Mouse (Mus musculus) midbrain, embryonic 16.5 days (tissue): ENCODE measurements at regions not wholly inside any gene's neighbourhood (a gene's known extent, or its start where the extent isn't known, plus 50 kb on each side); places are given as distances from the start of the nearest gene placed in this dataset.
"Not testable (repeated sequence)": the region's sequence is repeated elsewhere in the genome, so short reads cannot be mapped to it uniquely, and the experiment has no call there.

Experiments used
- ATAC-seq: fragments of 200-750 bp; cut with Nextera tagmentation; 2 replicates; pipeline ENCODE4 v1.8.0; 2017; ENCODE audit warnings: moderate TSS enrichment
- H3K27ac ChIP-seq: fragments of 300-500 bp; sonication (generic); 2 replicates; pipeline ENCODE4 v1.5.1; 2014; ENCODE audit warnings: mild to moderate bottlenecking, low read length, mixed read lengths
- H3K27me3 ChIP-seq: fragments of 300-500 bp; sonication (generic); 2 replicates; pipeline ENCODE4 v1.6.1; 2014; ENCODE audit warnings: low read depth, low read length, mixed read lengths; ENCODE audit not compliant: control insufficient read depth, insufficient read depth
- H3K36me3 ChIP-seq: fragments of 300-500 bp; sonication (generic); 2 replicates; pipeline ENCODE4 v1.6.1; 2014; ENCODE audit warnings: mild to moderate bottlenecking, low read length, moderate library complexity, mixed read lengths; ENCODE audit not compliant: control insufficient read depth, insufficient read depth
- H3K4me1 ChIP-seq: fragments of 300-500 bp; sonication (generic); 2 replicates; pipeline ENCODE4 v1.6.1; 2014; ENCODE audit warnings: mild to moderate bottlenecking, low read length, mixed read lengths; ENCODE audit not compliant: control insufficient read depth, insufficient read depth
- H3K4me2 ChIP-seq: fragments of 300-500 bp; sonication (generic); 2 replicates; pipeline ENCODE4 v1.6.1; 2014; ENCODE audit warnings: mild to moderate bottlenecking, low read length, mixed read lengths
- H3K4me3 ChIP-seq: fragments of 300-500 bp; sonication (generic); 2 replicates; pipeline ENCODE4 v1.5.1; 2014; ENCODE audit warnings: low read depth, mild to moderate bottlenecking, low read length, moderate library complexity, mixed read lengths
- H3K9ac ChIP-seq: fragments of 300-500 bp; sonication (generic); 2 replicates; pipeline ENCODE4 v1.6.1; 2014; ENCODE audit warnings: low read depth, low read length, mixed read lengths
- H3K9me3 ChIP-seq: fragments of 300-500 bp; sonication (generic); replicated peaks from 2 replicates; pipeline ENCODE4 v1.6.1; 2014; ENCODE audit warnings: mild to moderate bottlenecking, low read length, mixed read lengths; ENCODE audit not compliant: control insufficient read depth, poor library complexity, severe bottlenecking
- WGBS: fragments of 180-500 bp; shearing (Covaris S2); extraction: QIAGEN DNeasy Blood & Tissue Kit; methylation state at CpG from one replicate; pipeline ENCODE4 v1.1.7; 2014; 5-methylcytosine and 5-hydroxymethylcytosine counted together

DNA sequence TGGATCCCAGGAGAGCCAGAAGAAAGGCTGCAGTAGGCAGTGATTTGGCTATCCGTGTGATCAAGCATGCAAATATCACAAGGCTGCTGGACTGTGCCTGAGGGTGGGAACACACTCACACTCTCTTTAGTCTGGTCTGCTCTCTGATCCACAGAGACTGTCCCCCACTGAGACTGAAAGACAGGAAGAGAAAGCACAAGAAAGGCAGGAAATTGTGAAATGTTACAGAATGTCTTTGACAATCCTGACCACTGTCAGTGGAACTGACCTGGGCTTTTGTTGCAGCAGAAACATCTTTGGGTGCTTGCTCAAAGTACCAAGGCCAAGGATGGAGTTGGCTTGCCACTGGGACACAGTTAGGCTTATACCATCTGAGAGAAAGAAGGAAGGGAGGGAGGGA lies 52.3 kb upstream of the Gpd2 start:
- H3K4me1 ChIP-seq, result peaks cover 9% of the 10 kb centered on the region
- no peak overlapping the region for H3K27ac ChIP-seq
- no peak for ATAC-seq
- H3K27me3 ChIP-seq, result no peaks in the 10 kb centered on the region
- H3K4me3 ChIP-seq, result no peak overlapping the region
- H3K4me2 ChIP-seq, result no peak overlapping the region
- no peaks in the 10 kb centered on the region for H3K9me3 ChIP-seq
- H3K9ac ChIP-seq, result no peak overlapping the region
- H3K36me3 ChIP-seq, result no peaks in the 10 kb centered on the region
- WGBS, result 10% methylated on average over 1 of the region's 1 CpGs

DNA sequence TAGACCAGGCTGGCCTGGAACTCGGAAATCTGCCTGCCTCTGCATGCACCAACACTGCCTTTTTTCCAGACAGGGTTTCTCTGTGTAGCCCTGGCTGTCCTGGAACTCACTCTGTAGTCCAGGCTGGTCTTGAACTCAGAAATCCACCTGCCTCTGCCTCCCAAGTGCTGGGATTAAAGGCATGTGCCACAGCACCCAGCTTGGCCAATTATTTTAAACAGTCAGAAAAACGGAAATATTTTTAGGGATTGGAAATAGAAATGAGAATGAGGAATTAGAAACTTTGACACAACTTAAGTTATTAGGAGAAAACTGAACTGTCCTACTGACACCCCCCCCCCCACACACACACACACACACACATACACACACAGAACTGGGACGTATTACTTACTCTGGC lies 54.3 kb upstream of the Gpd2 start:
- not testable (repeated sequence) for ATAC-seq, H3K9me3 ChIP-seq, H3K27me3 ChIP-seq, H3K4me2 ChIP-seq, H3K4me1 ChIP-seq, H3K9ac ChIP-seq, H3K4me3 ChIP-seq, H3K27ac ChIP-seq, H3K36me3 ChIP-seq
- WGBS, result 80% methylated on average over 3 of the region's 3 CpGs

DNA sequence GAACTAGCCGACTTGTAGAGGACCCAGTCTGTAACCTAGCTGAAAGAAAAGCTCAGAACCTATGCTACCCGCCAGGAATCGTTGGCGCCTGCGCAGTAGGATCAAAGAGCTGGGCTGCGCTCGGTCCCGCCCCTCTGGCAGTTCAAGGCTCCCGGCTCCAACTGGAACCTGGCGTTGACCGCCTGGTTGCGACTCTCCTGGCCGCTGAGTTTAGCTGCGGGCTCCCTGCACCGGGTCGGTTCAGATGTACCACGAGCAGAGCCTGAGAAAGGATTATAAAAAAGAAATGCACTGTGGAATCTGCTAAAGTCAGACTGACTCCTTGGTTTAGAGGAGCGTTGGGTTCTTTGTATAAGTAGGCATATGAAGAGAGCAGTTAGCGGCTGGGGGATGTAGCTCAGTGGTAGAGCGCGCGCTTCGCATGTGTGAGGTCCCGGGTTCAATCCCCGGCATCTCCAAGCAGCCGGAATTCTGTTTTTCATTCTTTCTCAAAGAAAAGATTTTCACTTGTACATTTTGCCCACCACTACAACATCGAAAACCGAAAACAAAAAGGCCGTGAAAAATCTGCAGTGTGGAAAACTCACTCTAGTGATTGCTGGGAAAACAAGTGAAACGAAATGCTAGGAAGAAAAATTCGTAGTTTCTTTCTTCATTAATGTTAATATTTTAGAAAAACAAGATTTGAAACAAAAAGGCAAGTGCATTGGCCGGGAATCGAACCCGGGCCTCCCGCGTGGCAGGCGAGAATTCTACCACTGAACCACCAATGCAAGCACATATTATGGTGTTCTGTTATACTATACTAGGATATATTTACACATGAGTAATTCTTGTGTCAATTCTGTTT lies 55.5 kb upstream of the Gpd2 start:
- peak; percentile 98 for ATAC-seq
- Histone ChIP-seq H3K27ac (peak overlapping the region; percentile 94), H3K4me1 (peaks cover 9% of the 10 kb centered on the region), H3K27me3 (no peaks in the 10 kb centered on the region), H3K36me3 (no peaks in the 10 kb centered on the region), H3K4me3 (peak overlapping the region; percentile 69), H3K4me2 (peak overlapping the region; percentile 54), H3K9me3 (no peaks in the 10 kb centered on the region), H3K9ac (peak overlapping the region; percentile 81)
- under 1% methylated on average over 37 of the region's 37 CpGs for WGBS

DNA sequence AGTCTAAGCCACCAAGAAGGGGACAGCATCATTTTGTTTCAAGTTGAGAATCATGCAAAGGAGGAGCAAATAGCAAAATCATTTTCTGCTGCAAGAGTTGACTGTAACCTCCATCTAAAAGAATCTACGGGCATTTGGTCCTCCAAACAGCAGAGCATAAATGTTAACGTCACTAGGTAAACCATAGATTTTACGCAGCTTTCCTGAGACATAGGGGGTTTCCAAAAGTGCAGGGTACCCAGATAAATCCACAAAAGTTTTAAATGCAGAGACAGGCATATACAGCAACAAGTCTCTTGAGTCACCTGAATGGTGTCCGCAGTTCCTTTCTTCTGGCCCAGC lies 56.1 kb upstream of the Gpd2 start:
- Histone ChIP-seq H3K4me2 (peak overlapping the region; percentile 54), H3K27ac (peak overlapping the region; percentile 94), H3K4me3 (peak overlapping the region; percentile 69), H3K4me1 (peaks cover 9% of the 10 kb centered on the region), H3K27me3 (no peaks in the 10 kb centered on the region), H3K9ac (peak overlapping the region; percentile 81), H3K36me3 (no peaks in the 10 kb centered on the region), H3K9me3 (no peaks in the 10 kb centered on the region)
- 12% methylated on average over 4 of the region's 4 CpGs for WGBS
- no peak; the same call in 1 of the 2 replicates for ATAC-seq

DNA sequence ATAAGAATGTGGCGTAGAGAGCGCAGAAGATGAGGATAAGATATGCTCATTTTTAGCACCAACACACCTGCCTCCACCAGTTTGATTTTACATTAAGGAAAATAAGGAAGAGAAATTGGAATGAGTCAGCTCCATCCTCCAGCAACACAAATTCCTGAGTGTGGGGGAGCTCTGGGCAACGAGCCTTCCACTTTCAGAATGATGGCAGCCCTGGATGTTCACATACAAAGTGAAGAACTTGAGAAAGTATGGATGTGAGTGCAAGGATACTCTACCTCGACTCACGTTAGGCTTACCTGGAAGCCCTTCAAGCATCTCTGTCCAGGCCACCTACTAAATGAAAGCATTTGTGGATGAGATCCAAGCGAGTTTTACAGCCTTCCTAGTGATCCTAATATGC lies 54.3 kb upstream of the Nr4a2 start:
- H3K27me3 ChIP-seq, result no peaks in the 10 kb centered on the region
- H3K4me1 ChIP-seq, result peaks cover 7% of the 10 kb centered on the region; the same call in 1 of the 2 replicates
- no peaks in the 10 kb centered on the region for H3K36me3 ChIP-seq
- no peak overlapping the region for H3K9ac ChIP-seq
- no peak overlapping the region for H3K27ac ChIP-seq
- H3K4me2 ChIP-seq, result no peak overlapping the region
- WGBS, result 87% methylated on average over 6 of the region's 6 CpGs
- H3K9me3 ChIP-seq, result no peaks in the 10 kb centered on the region
- ATAC-seq, result no peak
- H3K4me3 ChIP-seq, result no peak overlapping the region

DNA sequence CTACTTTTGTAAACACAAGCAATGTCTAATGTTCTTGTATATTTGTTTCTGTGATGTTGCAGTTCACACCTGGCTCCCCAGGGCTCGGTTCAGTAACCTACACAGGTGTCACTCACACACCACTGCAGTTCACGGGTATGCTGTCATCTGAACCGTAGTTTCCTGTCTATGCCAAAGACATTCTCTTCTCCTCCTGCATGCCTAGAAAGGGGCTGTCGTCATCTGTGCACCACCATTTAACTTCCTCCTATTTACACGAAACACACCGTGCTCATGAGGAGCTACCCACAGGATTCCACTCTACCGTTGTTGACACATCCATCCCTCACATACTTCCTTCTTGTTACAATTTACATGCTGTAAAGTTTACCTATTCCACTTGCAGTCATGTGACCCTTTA lies 52.7 kb upstream of the Nr4a2 start:
- Histone ChIP-seq H3K4me3 (no peak overlapping the region), H3K4me1 (peaks cover 7% of the 10 kb centered on the region; the same call in 1 of the 2 replicates), H3K27ac (no peak overlapping the region), H3K9ac (no peak overlapping the region), H3K36me3 (no peaks in the 10 kb centered on the region), H3K4me2 (no peak overlapping the region), H3K27me3 (no peaks in the 10 kb centered on the region), H3K9me3 (no peaks in the 10 kb centered on the region)
- WGBS, result 89% methylated on average over 7 of the region's 7 CpGs
- no peak for ATAC-seq

DNA sequence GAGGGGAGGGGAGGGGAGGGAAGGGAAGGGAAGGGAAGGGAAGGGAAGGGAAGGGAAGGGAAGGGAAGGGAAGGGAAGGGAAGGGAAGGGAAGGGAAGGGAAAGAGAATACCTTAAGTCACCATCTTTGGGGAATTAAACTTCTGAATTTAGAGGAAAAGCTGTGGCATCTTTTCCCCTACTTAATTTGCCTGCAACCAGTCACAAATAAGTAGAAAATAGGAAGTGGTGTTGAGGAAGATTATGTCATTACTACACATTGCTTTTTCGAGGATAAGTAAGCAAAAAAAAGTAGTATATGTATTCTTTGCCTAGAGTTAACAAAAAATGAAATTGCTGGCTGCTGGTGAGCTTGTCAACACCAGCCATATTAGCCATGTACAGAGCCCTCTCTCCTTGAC lies 51.4 kb upstream of the Nr4a2 start:
- H3K27ac ChIP-seq, result no peak overlapping the region
- H3K9me3 ChIP-seq, result no peaks in the 10 kb centered on the region
- no peaks in the 10 kb centered on the region for H3K4me1 ChIP-seq
- 61% methylated on average over 1 of the region's 1 CpGs for WGBS
- H3K36me3 ChIP-seq, result no peaks in the 10 kb centered on the region
- no peak overlapping the region for H3K9ac ChIP-seq
- H3K27me3 ChIP-seq, result no peaks in the 10 kb centered on the region
- ATAC-seq, result no peak
- no peak overlapping the region for H3K4me2 ChIP-seq
- H3K4me3 ChIP-seq, result no peak overlapping the region
